Mouse (Mus musculus) small intestine, adult 2 months (tissue): ENCODE measurements around the gene Igsf21. TPM values are rescaled to one million over a fixed set of nuclear protein-coding genes. Genes with fewer than 3 reads are reported as not detected.

ENCODE experiments used
- H3K27ac ChIP-seq: fragments of 200-500 bp; 2 replicates; pipeline ENCODE4 v1.5.1; 2012; ENCODE audit warnings: low read depth, low read length, control low read depth, inconsistent platforms; ENCODE audit not compliant: insufficient read depth
- H3K27me3 ChIP-seq: fragments of 200-500 bp; 2 replicates; pipeline ENCODE4 v1.6.1; 2012; ENCODE audit warnings: mild to moderate bottlenecking, moderate library complexity, low read length, inconsistent platforms; ENCODE audit not compliant: control insufficient read depth, insufficient read depth
- H3K36me3 ChIP-seq: fragments of 200-500 bp; 2 replicates; pipeline ENCODE4 v1.6.1; 2012; ENCODE audit warnings: mild to moderate bottlenecking, low read length, control low read depth, inconsistent platforms; ENCODE audit not compliant: control insufficient read depth, insufficient read depth
- H3K4me1 ChIP-seq: fragments of 200-500 bp; 2 replicates; pipeline ENCODE4 v1.6.1; 2012; ENCODE audit warnings: low read length, inconsistent platforms, mixed read lengths; ENCODE audit not compliant: control insufficient read depth, insufficient read depth, insufficient read length
- H3K4me3 ChIP-seq: fragments of 200-500 bp; 2 replicates; pipeline ENCODE4 v1.5.1; 2012; ENCODE audit warnings: low read depth, mild to moderate bottlenecking, control low read depth, inconsistent platforms, low read length, moderate library complexity
- CTCF ChIP-seq: fragments of 200-500 bp; IDR thresholded peaks from 2 replicates; pipeline ENCODE4 v1.5.1; 2012; ENCODE audit warnings: low read depth, mild to moderate bottlenecking, control low read depth, inconsistent platforms, low read length, moderate library complexity, mixed read lengths; ENCODE audit not compliant: insufficient replicate concordance, insufficient read length; ENCODE audit errors: extremely low read depth
- POLR2A ChIP-seq: fragments of 200-500 bp; IDR thresholded peaks from 2 replicates; pipeline ENCODE4 v1.6.1; 2012; ENCODE audit warnings: low read depth, mild to moderate bottlenecking, control low read depth, inconsistent platforms, low read length, moderate library complexity
- WGBS: fragments of 180-500 bp; shearing (Covaris S2); methylation state at CpG from one replicate; pipeline ENCODE4 v1.1.7; 2018; 5-methylcytosine and 5-hydroxymethylcytosine counted together
- polyA plus RNA-seq: library from polyadenylated mRNA; depleted of rRNA; stranded (reverse); fragments of >200 nt; gene quantifications from 2 replicates; pipeline ENCODE4 v1.2.3, GENCODE M21; 2012

Gene Igsf21
- polyA plus RNA-seq, 1 experiment: 1.0 TPM

DNA sequence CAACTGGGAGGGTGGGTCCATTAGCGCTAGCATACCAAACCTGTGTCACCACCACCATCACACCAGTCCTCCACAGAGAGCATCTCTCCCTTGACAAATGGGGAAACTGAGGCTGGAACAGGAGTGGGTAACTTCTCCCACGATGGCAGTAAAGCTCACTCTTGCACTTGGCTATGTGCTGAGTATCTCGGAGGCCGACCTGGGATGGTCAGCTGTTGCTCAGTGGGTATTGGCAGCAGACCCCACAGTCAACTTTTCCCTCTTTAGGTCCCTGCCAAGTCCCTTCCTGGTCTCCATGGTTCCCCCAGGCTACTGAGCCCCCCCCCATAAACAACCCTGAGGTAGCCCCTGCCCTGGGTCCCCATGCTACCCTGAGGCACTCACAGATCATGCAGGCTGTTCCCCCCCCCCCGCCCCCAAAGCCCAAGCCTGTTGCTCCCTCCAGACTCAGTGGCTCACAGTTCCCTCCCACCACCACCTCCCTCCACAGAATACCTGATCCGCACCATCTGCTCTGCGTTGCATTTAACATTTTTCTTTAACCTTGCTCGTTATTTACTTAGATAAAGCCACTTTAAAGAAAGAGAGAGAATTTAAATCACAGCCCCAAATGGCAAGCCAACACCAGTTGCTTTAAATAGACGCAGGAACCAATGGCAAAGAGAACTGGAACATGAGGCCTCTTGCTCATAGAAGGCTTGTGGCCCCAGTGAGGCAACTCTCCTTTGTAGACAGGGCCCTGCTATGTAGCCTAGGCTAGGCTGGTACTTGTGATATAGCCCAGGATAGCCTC is 11.0 kb downstream of the Igsf21 start:
- Histone ChIP-seq H3K27me3 (no peaks in the 10 kb centered on the region), H3K27ac (no peak overlapping the region), H3K4me1 (no peaks in the 10 kb centered on the region), H3K36me3 (no peaks in the 10 kb centered on the region), H3K4me3 (no peak overlapping the region)
- TF ChIP-seq POLR2A (no peak), CTCF (no peak)
- 69% methylated on average over 9 of the region's 9 CpGs for WGBS

DNA sequence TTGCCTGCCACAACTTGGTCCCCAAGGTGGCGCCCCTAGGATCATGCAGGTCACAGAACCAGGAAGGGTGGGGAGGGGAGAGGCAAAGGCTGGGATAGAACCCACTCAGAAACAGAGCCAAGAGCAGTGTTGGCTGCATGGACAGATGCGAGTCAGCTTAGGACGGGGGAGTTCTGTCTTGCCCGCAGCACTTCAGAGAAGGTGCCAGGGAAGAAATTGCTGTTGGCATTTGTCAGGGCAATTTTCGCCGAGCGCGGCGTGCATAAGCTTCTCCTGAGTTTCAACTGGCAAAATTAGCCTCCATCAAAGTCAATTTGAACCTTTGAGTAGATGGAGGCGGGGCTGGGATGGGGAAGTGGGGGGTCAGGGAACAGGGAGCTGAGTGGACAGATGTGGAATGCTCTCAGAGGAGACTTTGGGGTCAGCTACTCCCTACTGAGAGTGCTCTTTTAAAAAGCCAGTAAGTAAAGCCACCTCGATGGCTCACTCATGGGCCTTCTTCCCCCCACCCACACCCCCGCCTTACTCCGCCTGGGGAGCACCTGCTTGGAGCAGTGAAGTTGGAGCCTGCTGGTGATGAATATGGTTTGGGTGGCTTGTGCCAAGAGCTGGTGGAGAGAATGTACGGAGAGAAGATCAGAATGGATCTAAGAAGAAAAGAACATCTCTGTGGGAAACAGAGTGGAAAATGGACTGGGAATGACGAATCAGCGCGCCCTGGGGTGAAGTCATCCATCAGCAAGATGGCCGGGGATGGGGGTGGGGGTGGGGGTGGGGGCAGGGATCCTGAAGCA is 12.0 kb downstream of the Igsf21 start:
- no peak overlapping the region for H3K27ac ChIP-seq
- H3K4me3 ChIP-seq: no peak overlapping the region
- TF ChIP-seq CTCF (no peak), POLR2A (no peak)
- no peaks in the 10 kb centered on the region for H3K36me3 ChIP-seq
- H3K27me3 ChIP-seq: no peaks in the 10 kb centered on the region
- no peaks in the 10 kb centered on the region for H3K4me1 ChIP-seq
- WGBS: 82% methylated on average over 18 of the region's 18 CpGs

DNA sequence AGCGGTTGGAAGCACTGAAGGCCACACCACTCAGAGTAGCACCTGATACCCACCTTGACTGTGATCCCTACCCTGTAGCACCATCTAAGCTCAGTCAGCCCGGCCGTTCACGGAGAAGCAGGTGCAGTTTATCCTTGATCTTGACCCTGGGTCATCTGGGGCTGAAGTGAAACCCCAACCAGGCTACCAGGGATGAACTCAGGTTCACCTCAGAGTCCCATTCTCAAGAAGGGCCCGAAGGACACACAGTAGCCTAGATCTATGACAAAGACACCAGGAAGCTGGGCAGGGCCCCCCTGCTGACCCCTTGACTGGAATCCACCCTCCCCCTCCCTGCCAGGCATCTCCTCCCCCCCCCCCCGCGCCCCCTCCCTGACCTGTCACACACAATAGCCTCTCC is 18.7 kb downstream of the Igsf21 start:
- WGBS: 39% methylated on average over 7 of the region's 7 CpGs
- Histone ChIP-seq H3K27me3 (no peaks in the 10 kb centered on the region), H3K27ac (no peak overlapping the region), H3K4me3 (no peak overlapping the region), H3K36me3 (no peaks in the 10 kb centered on the region), H3K4me1 (no peaks in the 10 kb centered on the region)
- no peak for TF ChIP-seq POLR2A
- no peak for TF ChIP-seq CTCF

DNA sequence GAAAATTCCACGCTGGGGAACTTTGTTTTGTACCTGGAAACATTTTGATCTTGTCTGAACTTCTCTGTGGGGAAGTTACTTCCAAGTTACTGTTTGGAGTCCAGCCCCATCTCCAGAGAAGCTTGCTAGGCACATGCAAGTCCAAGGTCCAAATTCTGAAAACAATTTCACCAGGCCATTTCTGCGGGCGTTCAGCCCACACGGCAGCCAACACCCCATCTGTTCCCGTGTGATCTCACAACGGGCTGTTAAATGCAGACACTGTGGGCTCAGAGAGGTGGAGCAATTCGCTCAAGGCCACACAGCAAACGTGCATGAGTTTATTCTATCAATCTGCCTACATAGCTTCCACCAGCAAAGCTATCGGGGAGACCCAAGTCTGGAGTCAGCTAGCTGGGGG is 21.4 kb downstream of the Igsf21 start:
- Histone ChIP-seq H3K36me3 (no peaks in the 10 kb centered on the region), H3K4me3 (no peak overlapping the region), H3K27ac (no peak overlapping the region), H3K4me1 (no peaks in the 10 kb centered on the region), H3K27me3 (no peaks in the 10 kb centered on the region)
- TF ChIP-seq CTCF: no peak
- TF ChIP-seq POLR2A: no peak
- 33% methylated on average over 9 of the region's 9 CpGs for WGBS

DNA sequence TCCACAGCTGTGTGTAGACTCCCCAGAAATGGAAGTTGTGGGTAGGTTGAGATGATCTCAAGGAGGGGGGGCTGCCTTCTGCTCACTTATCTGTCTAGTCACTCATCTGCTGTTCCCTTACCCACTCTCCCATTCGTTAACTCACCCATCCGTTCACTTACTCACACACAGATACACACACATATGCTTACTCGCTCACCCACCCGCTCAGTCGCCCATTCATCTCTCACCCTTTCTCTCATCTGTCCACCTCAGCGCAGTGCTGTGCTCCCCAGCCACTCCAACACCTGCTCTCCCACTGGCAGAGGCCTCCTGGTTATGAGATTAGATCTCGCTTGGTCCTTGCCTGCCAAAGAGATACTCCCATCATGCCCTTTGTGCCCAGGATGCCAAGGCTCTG is 22.1 kb downstream of the Igsf21 start:
- H3K27me3 ChIP-seq: no peaks in the 10 kb centered on the region
- H3K4me1 ChIP-seq: no peaks in the 10 kb centered on the region
- H3K4me3 ChIP-seq: no peak overlapping the region
- no peak overlapping the region for H3K27ac ChIP-seq
- 56% methylated on average over 7 of the region's 7 CpGs for WGBS
- no peak for TF ChIP-seq POLR2A
- no peak for TF ChIP-seq CTCF
- no peaks in the 10 kb centered on the region for H3K36me3 ChIP-seq

DNA sequence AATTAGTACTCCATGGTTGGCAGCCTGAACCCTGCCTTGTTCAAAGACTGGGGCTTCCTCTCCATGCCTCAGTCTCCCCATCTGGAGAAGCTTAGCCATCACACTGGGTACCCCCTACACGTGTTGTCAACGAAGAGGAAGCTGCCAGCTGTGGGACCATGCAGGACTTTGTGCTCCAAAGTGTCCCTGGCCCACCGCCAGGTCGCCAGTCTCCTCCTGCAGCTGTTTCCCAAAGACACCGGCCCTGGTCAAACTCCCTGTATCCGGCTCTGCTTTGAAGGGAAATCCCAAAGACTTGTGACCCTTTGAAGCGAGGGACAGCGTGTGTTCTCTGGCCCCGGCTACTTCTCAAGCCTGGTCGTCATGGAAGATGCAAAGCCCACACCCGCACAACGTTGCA is 23.5 kb downstream of the Igsf21 start:
- no peaks in the 10 kb centered on the region for H3K36me3 ChIP-seq
- TF ChIP-seq POLR2A: no peak
- TF ChIP-seq CTCF: no peak
- no peaks in the 10 kb centered on the region for H3K4me1 ChIP-seq
- no peak overlapping the region for H3K27ac ChIP-seq
- no peak overlapping the region for H3K4me3 ChIP-seq
- 20% methylated on average over 12 of the region's 12 CpGs for WGBS
- H3K27me3 ChIP-seq: no peaks in the 10 kb centered on the region
